Comparison of ENCODE assay signal across 17 mouse cellular contexts in the genomic region with DNA sequence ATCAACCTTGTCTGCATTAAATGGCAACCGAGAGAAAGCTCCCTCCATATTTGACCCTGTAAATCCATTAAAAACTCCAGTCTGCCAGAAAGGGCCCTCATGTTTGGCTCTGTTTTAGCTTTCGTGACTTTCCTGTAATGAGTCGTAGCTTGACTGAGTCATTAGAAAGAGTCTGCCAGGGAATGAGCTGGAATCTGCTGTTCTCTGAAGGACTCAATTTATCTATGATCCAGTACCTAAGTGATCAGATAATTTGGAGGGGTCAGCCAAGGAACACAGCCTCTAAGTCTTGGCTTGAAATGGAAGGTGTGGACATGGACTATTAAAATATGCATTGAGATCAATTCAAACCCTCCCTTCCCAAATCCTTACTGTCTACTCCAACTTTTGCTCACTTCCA. TPM values are rescaled to one million over a fixed set of nuclear protein-coding genes. Genes with fewer than 3 reads are reported as not detected.
DNase-seq lines count a peak whose midpoint lies in the region.
"Had no signal": no experiment of that assay in that cellular context is flagged by ENCODE, and none has a peak within 500 bp of the region (broad histone marks: within the 10 kb centered on the region; RNA-seq: fewer than 3 reads in every experiment).

No protein-coding gene starts in this region.

- DNase-seq in adrenal gland, adult (ENCODE audit: inconsistent age in 2 of 2, low spot score in 1 of 2): peak; percentile 34 to 74
- no peak for DNase-seq in adrenal gland, adult 18-20 months (ENCODE audit: low spot score in 2 of 2)
- peak; percentile 54 for DNase-seq in Muller cell, postnatal 12 days (ENCODE audit: inconsistent ontology term)
- peak; percentile 21 to 30 for DNase-seq in adrenal gland, postnatal 36 days
- DNase-seq in retina, embryonic 14.5 days (ENCODE audit: low spot score): no peak
- DNase-seq in gastrocnemius, postnatal 25 days: no peak
- DNase-seq in thymus, adult 18-20 months: no peak
- DNase-seq: cerebellum, adult 11-12 months; cerebellum, adult 9-10 months; cerebellum, postnatal 36 days; gastrocnemius, adult 2 months; heart, adult 18-20 months; heart, postnatal 10 days; heart, postnatal 4 days; kidney, adult 8-10 months had no signal

RNA-seq across cellular contexts. Expression of gene Ermn, which starts 21.2 kb away (rescaled TPM):
- not detected for total RNA-seq in adrenal gland, adult 18-20 months (2021)
- not detected for total RNA-seq in adrenal gland, postnatal 36 days (2021)
- not detected for total RNA-seq in gastrocnemius, postnatal 25 days (2021)
- total RNA-seq: gastrocnemius, adult 2 months; gastrocnemius, postnatal 4 days; heart, adult 18-20 months; heart, postnatal 10 days; heart, postnatal 4 days had no signal

RNA-seq across cellular contexts. Expression of gene Galnt5, which starts 33.7 kb away (rescaled TPM):
- total RNA-seq in adrenal gland, adult 18-20 months (2021): under 1 TPM in 1 of 2 experiments, not detected in 1; 0.06 TPM
- under 1 TPM in 1 of 2 experiments, not detected in 1; 0.10 TPM for total RNA-seq in adrenal gland, postnatal 36 days (2021)
- total RNA-seq in gastrocnemius, postnatal 25 days (2021): under 1 TPM; 0.51 to 1.00 TPM
- total RNA-seq: CH12.LX had no signal

Comparison
In these comparisons a context has a peak if more than half of its experiments do, and no peak if none do; other contexts are left out.
1. DNase-seq: peak in adrenal gland, adult (2 of 2), Muller cell, postnatal 12 days (single experiment) and adrenal gland, postnatal 36 days (2 of 2); none in adrenal gland, adult 18-20 months (0 of 2), retina, embryonic 14.5 days (single experiment), gastrocnemius, postnatal 25 days (single experiment) and thymus, adult 18-20 months (0 of 2).